Mouse (Mus musculus): ENCODE data around the gene Wdfy3. TPM values are rescaled to one million over a fixed set of nuclear protein-coding genes. Genes with fewer than 3 reads are reported as not detected.
"Not testable (repeated sequence)": the region's sequence is repeated elsewhere in the genome, so short reads cannot be mapped to it uniquely, and the experiment has no call there.

Wdfy3 gene
- 10 to 100 TPM; 26.5 to 32.5 (median 29.4) TPM for total RNA-seq (2022)

- DNase-seq (ENCODE audit: low spot score): peak; percentile 90
These were observed at the start of gene Wdfy3 for GRCm38 (mm10) chr5:102069767-102070413. Wdfy3 (minus strand) TSS chr5:102069921.

- no peak for DNase-seq (ENCODE audit: low spot score)
These were observed 43.3 kb upstream of the Wdfy3 start for GRCm38 (mm10) chr5:102113009-102113408.

- DNase-seq (ENCODE audit: low spot score): no peak
These were observed 42.3 kb upstream of the Wdfy3 start for GRCm38 (mm10) chr5:102112034-102112433.

- no peak for DNase-seq (ENCODE audit: low spot score)
These were observed 40.3 kb upstream of the Wdfy3 start for GRCm38 (mm10) chr5:102110031-102110430.

GRCm38 (mm10) chr5:102105919-102106318 is 36.2 kb upstream of the Wdfy3 start:
- no peak for DNase-seq (ENCODE audit: low spot score)

- DNase-seq (ENCODE audit: low spot score): not testable (repeated sequence)
These were observed 32.1 kb upstream of the Wdfy3 start for GRCm38 (mm10) chr5:102101815-102102214.

GRCm38 (mm10) chr5:102100246-102101241 is 30.8 kb upstream of the Wdfy3 start:
- no peak for DNase-seq (ENCODE audit: low spot score)

- no peak for DNase-seq (ENCODE audit: low spot score)
These were observed 25.9 kb upstream of the Wdfy3 start for GRCm38 (mm10) chr5:102095576-102095975.

GRCm38 (mm10) chr5:102090686-102091085 is 21.0 kb upstream of the Wdfy3 start:
- no peak for DNase-seq (ENCODE audit: low spot score)

GRCm38 (mm10) chr5:102084737-102085705 is 15.3 kb upstream of the Wdfy3 start:
- no peak for DNase-seq (ENCODE audit: low spot score)

GRCm38 (mm10) chr5:102074086-102074485 is 4.4 kb upstream of the Wdfy3 start:
- peak; percentile 79 for DNase-seq (ENCODE audit: low spot score)

- no peak for DNase-seq (ENCODE audit: low spot score)
These were observed 2.3 kb upstream of the Wdfy3 start for GRCm38 (mm10) chr5:102072057-102072456.

GRCm38 (mm10) chr5:102071241-102071640 is 1.5 kb upstream of the Wdfy3 start:
- DNase-seq (ENCODE audit: low spot score): no peak

- no peak for DNase-seq (ENCODE audit: low spot score)
These were observed 1.1 kb upstream of the Wdfy3 start for GRCm38 (mm10) chr5:102070788-102071187.

GRCm38 (mm10) chr5:102070414-102070768 is 670 bp upstream of the Wdfy3 start:
- DNase-seq (ENCODE audit: low spot score): peak; percentile 71

GRCm38 (mm10) chr5:102069051-102069766 is 512 bp downstream of the Wdfy3 start:
- DNase-seq (ENCODE audit: low spot score): no peak

GRCm38 (mm10) chr5:102066458-102066857 is 3.3 kb downstream of the Wdfy3 start:
- DNase-seq (ENCODE audit: low spot score): no peak

- no peak for DNase-seq (ENCODE audit: low spot score)
These were observed 6.5 kb downstream of the Wdfy3 start for GRCm38 (mm10) chr5:102063013-102063752.

- DNase-seq (ENCODE audit: low spot score): no peak
These were observed 7.9 kb downstream of the Wdfy3 start for GRCm38 (mm10) chr5:102061816-102062215.

GRCm38 (mm10) chr5:102055946-102056345 is 13.8 kb downstream of the Wdfy3 start:
- DNase-seq (ENCODE audit: low spot score): no peak

All from heart, adult 8-10 months (tissue).